8 mouse cellular contexts compared by ENCODE assay signal in genomic region chr2:28415387-28416024, GRCm38 (mm10). TPM values are rescaled to one million over a fixed set of nuclear protein-coding genes. Genes with fewer than 3 reads are reported as not detected.
DNase-seq lines count a peak whose midpoint lies in the region; ATAC-seq and TF ChIP-seq lines count a peak whose summit lies in the region.
"Had no signal": no experiment of that assay in that cellular context is flagged by ENCODE, and none has a peak within 500 bp of the region (broad histone marks: within the 10 kb centered on the region; RNA-seq: fewer than 3 reads in every experiment).

No protein-coding gene starts in this region.

- 54% methylated on average over 10 of the region's 10 CpGs for WGBS in embryonic facial prominence, embryonic 13.5 days
- WGBS in hindbrain, embryonic 14.5 days: 39% methylated on average over 10 of the region's 10 CpGs
- 58% methylated on average over 10 of the region's 10 CpGs for WGBS in liver, embryonic 13.5 days (ENCODE audit: insufficient replicate concordance)

- ATAC-seq in Patski: no peak
- no peak for ATAC-seq in embryonic facial prominence, embryonic 13.5 days (ENCODE audit: insufficient number of reproducible peaks, insufficient read depth, low FRiP score, low TSS enrichment, low read depth)
- no peak; the same call in 1 of the 2 replicates for ATAC-seq in hindbrain, embryonic 14.5 days (ENCODE audit: low FRiP score)
- peak; percentile 55 for ATAC-seq in liver, embryonic 13.5 days (ENCODE audit: low read depth)

- peak overlapping the region; percentile 16 for H3K9ac ChIP-seq in embryonic facial prominence, embryonic 13.5 days
- H3K9ac ChIP-seq in hindbrain, embryonic 14.5 days: no peak overlapping the region
- no peak overlapping the region for H3K9ac ChIP-seq in liver, embryonic 13.5 days
- H3K9ac ChIP-seq: limb, embryonic 13.5 days had no signal

- no peak for TF ChIP-seq CTCF in Patski (IDR thresholded peaks at IDR 0.05)

- no peaks in the 10 kb centered on the region for H3K36me3 ChIP-seq in embryonic facial prominence, embryonic 13.5 days
- H3K36me3 ChIP-seq in hindbrain, embryonic 14.5 days (replicated peaks; ENCODE audit: control insufficient read depth, insufficient read depth): no peaks in the 10 kb centered on the region
- H3K36me3 ChIP-seq in liver, embryonic 13.5 days: no peaks in the 10 kb centered on the region
- H3K36me3 ChIP-seq: limb, embryonic 13.5 days had no signal

- no peaks in the 10 kb centered on the region for H3K27me3 ChIP-seq in Patski
- H3K27me3 ChIP-seq in embryonic facial prominence, embryonic 13.5 days: no peaks in the 10 kb centered on the region
- no peaks in the 10 kb centered on the region for H3K27me3 ChIP-seq in hindbrain, embryonic 14.5 days (ENCODE audit: control insufficient read depth, insufficient read depth, low read length)
- no peaks in the 10 kb centered on the region for H3K27me3 ChIP-seq in liver, embryonic 13.5 days
- H3K27me3 ChIP-seq: limb, embryonic 13.5 days had no signal

- CTCF ChIA-PET in Patski (lab: Charles Lee): interaction anchor here (2.2 kb wide), 1 partner anchor 212 kb away, joined by 8 read pairs; no protein-coding TSS in a partner anchor

- H3K27ac ChIP-seq in embryonic facial prominence, embryonic 13.5 days: peak overlapping the region; percentile 55; the same call in 1 of the 2 replicates
- peak overlapping the region; percentile 58; the same call in 1 of the 2 replicates for H3K27ac ChIP-seq in hindbrain, embryonic 14.5 days
- H3K27ac ChIP-seq in liver, embryonic 13.5 days: no peak overlapping the region
- H3K27ac ChIP-seq: limb, embryonic 13.5 days had no signal

- no peaks in the 10 kb centered on the region for H3K9me3 ChIP-seq in embryonic facial prominence, embryonic 13.5 days
- H3K9me3 ChIP-seq in hindbrain, embryonic 14.5 days (ENCODE audit: control insufficient read depth, low read length): no peaks in the 10 kb centered on the region
- H3K9me3 ChIP-seq in liver, embryonic 13.5 days (replicated peaks): no peaks in the 10 kb centered on the region
- H3K9me3 ChIP-seq: limb, embryonic 13.5 days had no signal

- H3K4me1 ChIP-seq in embryonic facial prominence, embryonic 13.5 days: peaks cover 23% of the 10 kb centered on the region
- H3K4me1 ChIP-seq in hindbrain, embryonic 14.5 days (replicated peaks; ENCODE audit: control insufficient read depth, insufficient read depth, low read length): peaks cover 7% of the 10 kb centered on the region
- peaks cover 10% of the 10 kb centered on the region; the same call in 1 of the 2 replicates for H3K4me1 ChIP-seq in liver, embryonic 13.5 days (replicated peaks)

- no peak overlapping the region for H3K4me2 ChIP-seq in embryonic facial prominence, embryonic 13.5 days
- H3K4me2 ChIP-seq in hindbrain, embryonic 14.5 days (replicated peaks): no peak overlapping the region
- H3K4me2 ChIP-seq in liver, embryonic 13.5 days: no peak overlapping the region
- H3K4me2 ChIP-seq: limb, embryonic 13.5 days had no signal

- in situ Hi-C loops in Patski (cut with MboI; ENCODE audit: low pct_unique_long_range_greater_than_20kb): loop anchor here (5.0 to 25.0 kb wide), 2 partner anchors 433 to 653 kb away; no protein-coding TSS in a partner anchor

- DNase-seq in MN1 (ENCODE audit: low spot score) (peak; percentile 76), Patski (ENCODE audit: low read depth, low spot score) (peak; percentile 25)
- peak; percentile 58 for DNase-seq in hindbrain, embryonic 14.5 days (ENCODE audit: low spot score)
- DNase-seq in liver, embryonic 13.5 days: no peak
- DNase-seq in testis, postnatal 14 days (ENCODE audit: low spot score): peak; percentile 37
- no peak for DNase-seq in urinary bladder, adult 2 months (ENCODE audit: low spot score)

- POLR2A ChIA-PET in Patski (lab: Charles Lee): interaction anchor here (0.7 kb wide), 1 partner anchor 217 kb away, joined by 3 read pairs; no protein-coding TSS in a partner anchor

- no peak overlapping the region for H3K4me3 ChIP-seq in embryonic facial prominence, embryonic 13.5 days
- H3K4me3 ChIP-seq in hindbrain, embryonic 14.5 days (replicated peaks; ENCODE audit: low read length): no peak overlapping the region
- H3K4me3 ChIP-seq in liver, embryonic 13.5 days (replicated peaks): no peak overlapping the region
- H3K4me3 ChIP-seq: limb, embryonic 13.5 days had no signal

RNA-seq across cellular contexts. Expression of gene Ppp1r26, which starts 31.1 kb away (rescaled TPM):
- polyA plus RNA-seq in Patski (2021): 15.5 TPM
- polyA plus RNA-seq in embryonic facial prominence, embryonic 13.5 days (2015; fragmentation: Nextera tagmentation; extraction: Ambion mirVana): 7.5 TPM in 2 replicates
- 15.5 and 15.9 TPM in 2 replicates for polyA plus RNA-seq in hindbrain, embryonic 14.5 days (2014; fragmentation: Nextera tagmentation; extraction: Ambion mirVana)
- 0.16 and 0.19 TPM in 2 replicates for polyA plus RNA-seq in liver, embryonic 13.5 days (2015; fragmentation: Nextera tagmentation; extraction: Ambion mirVana)
- polyA plus RNA-seq in urinary bladder, adult 2 months (2012; rRNA removed): 4.5 and 5.2 TPM in 2 replicates

RNA-seq across cellular contexts. Expression of gene 1700007K13Rik, which starts 50.6 kb away (rescaled TPM):
- polyA plus RNA-seq in Patski (2021): 3.0 TPM
- polyA plus RNA-seq in embryonic facial prominence, embryonic 13.5 days (2015; fragmentation: Nextera tagmentation; extraction: Ambion mirVana): 0.91 and 1.7 TPM in 2 replicates
- polyA plus RNA-seq in hindbrain, embryonic 14.5 days (2014; fragmentation: Nextera tagmentation; extraction: Ambion mirVana): 4.0 and 6.2 TPM in 2 replicates
- polyA plus RNA-seq in liver, embryonic 13.5 days (2015; fragmentation: Nextera tagmentation; extraction: Ambion mirVana): 0.14 TPM in 1 of 2 replicates, not detected in the other
- polyA plus RNA-seq in urinary bladder, adult 2 months (2012; rRNA removed): 1.8 and 2.2 TPM in 2 replicates

RNA-seq across cellular contexts. Expression of gene Mrps2, which starts 52.4 kb away (rescaled TPM):
- 43.1 TPM for polyA plus RNA-seq in Patski (2021)
- 57.4 and 61.5 TPM in 2 replicates for polyA plus RNA-seq in embryonic facial prominence, embryonic 13.5 days (2015; fragmentation: Nextera tagmentation; extraction: Ambion mirVana)
- polyA plus RNA-seq in hindbrain, embryonic 14.5 days (2014; fragmentation: Nextera tagmentation; extraction: Ambion mirVana): 49.3 and 51.8 TPM in 2 replicates
- polyA plus RNA-seq in liver, embryonic 13.5 days (2015; fragmentation: Nextera tagmentation; extraction: Ambion mirVana): 31.0 and 36.2 TPM in 2 replicates
- 28.2 and 30.9 TPM in 2 replicates for polyA plus RNA-seq in urinary bladder, adult 2 months (2012; rRNA removed)

Comparison
In these comparisons a context has a peak if more than half of its experiments do, and no peak if none do; other contexts are left out.
1. DNase-seq: peak in MN1 (single experiment), Patski (single experiment), hindbrain, embryonic 14.5 days (single experiment) and testis, postnatal 14 days (single experiment); none in liver, embryonic 13.5 days (single experiment) and urinary bladder, adult 2 months (single experiment).